Mouse (Mus musculus) liver, postnatal 0 days (tissue): ENCODE measurements around the gene Mipol1.
"Not testable (repeated sequence)": the region's sequence is repeated elsewhere in the genome, so short reads cannot be mapped to it uniquely, and the experiment has no call there.

Source experiments
- CTCF ChIP-seq: sonication (generic); IDR thresholded peaks from 2 replicates; pipeline ENCODE4 v1.5.1; 2016; ENCODE audit warnings: antibody characterized with exemption, low read depth
- EP300 ChIP-seq: IDR thresholded peaks from 2 replicates; pipeline ENCODE4 v1.6.1; 2016; ENCODE audit warnings: antibody characterized with exemption, low read depth, mild to moderate bottlenecking

DNA sequence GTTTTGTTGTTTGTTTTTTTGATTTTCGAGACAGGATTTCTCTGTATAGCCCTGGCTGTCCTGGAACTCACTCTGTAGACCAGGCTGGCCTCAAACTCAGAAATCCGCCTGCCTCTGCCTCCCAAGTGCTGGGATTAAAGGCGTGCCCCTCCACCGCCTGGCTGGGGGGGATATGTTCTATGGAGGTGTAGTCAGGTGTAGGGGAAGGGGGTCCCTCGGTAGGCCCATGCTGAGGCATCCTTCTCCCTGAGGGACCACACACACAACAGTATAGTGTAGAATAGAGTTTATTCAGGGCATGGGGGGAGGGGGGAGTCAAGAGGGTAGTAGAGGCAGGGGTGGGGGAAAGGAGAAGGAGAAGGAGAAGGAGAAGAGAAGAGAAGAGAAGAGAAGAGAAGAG, 17.8 kb upstream of the Mipol1 start:
- TF ChIP-seq CTCF, EP300: not testable (repeated sequence)
